Mouse (Mus musculus) heart, embryonic 11.5 days (tissue): ENCODE data around the gene Mcoln2. TPM values are rescaled to one million over a fixed set of nuclear protein-coding genes. Genes with fewer than 3 reads are reported as not detected.

Source experiments
- ATAC-seq: fragments of 200-750 bp; cut with Nextera tagmentation; replicated peaks from 2 replicates; pipeline ENCODE4 v1.8.0; 2017; ENCODE audit warnings: moderate library complexity; ENCODE audit not compliant: insufficient number of reproducible peaks, low FRiP score, low TSS enrichment
- H3K27ac ChIP-seq: fragments of 300-500 bp; sonication (generic); 2 replicates; pipeline ENCODE4 v1.5.1; 2014; ENCODE audit warnings: mild to moderate bottlenecking, low read depth, low read length
- H3K27me3 ChIP-seq: fragments of 300-500 bp; sonication (generic); 2 replicates; pipeline ENCODE4 v1.6.1; 2014; ENCODE audit warnings: mild to moderate bottlenecking, low read length, mixed read lengths; ENCODE audit not compliant: control insufficient read depth, insufficient read depth
- H3K36me3 ChIP-seq: fragments of 300-500 bp; sonication (generic); 2 replicates; pipeline ENCODE4 v1.6.1; 2014; ENCODE audit warnings: mild to moderate bottlenecking, low read length, moderate library complexity, mixed read lengths; ENCODE audit not compliant: control insufficient read depth, insufficient read depth
- H3K4me1 ChIP-seq: fragments of 300-500 bp; sonication (generic); 2 replicates; pipeline ENCODE4 v1.6.1; 2014; ENCODE audit warnings: low read length; ENCODE audit not compliant: control insufficient read depth, insufficient read depth
- H3K4me2 ChIP-seq: fragments of 300-500 bp; sonication (generic); 2 replicates; pipeline ENCODE4 v1.6.1; 2014; ENCODE audit warnings: mild to moderate bottlenecking, moderate library complexity
- H3K4me3 ChIP-seq: fragments of 300-500 bp; sonication (generic); 2 replicates; pipeline ENCODE4 v1.5.1; 2014; ENCODE audit warnings: low read depth, low read length
- H3K9ac ChIP-seq: fragments of 300-500 bp; sonication (generic); 2 replicates; pipeline ENCODE4 v1.6.1; 2014; ENCODE audit warnings: mild to moderate bottlenecking, low read depth, low read length, moderate library complexity
- H3K9me3 ChIP-seq: fragments of 300-500 bp; sonication (generic); replicated peaks from 2 replicates; pipeline ENCODE4 v1.6.1; 2016; ENCODE audit warnings: low read length; ENCODE audit not compliant: control insufficient read depth
- WGBS: fragments of 180-500 bp; shearing (Covaris S2); extraction: QIAGEN DNeasy Blood & Tissue Kit; methylation state at CpG from one replicate; pipeline ENCODE4 v1.1.7; 2014; ENCODE audit not compliant: insufficient replicate concordance; 5-methylcytosine and 5-hydroxymethylcytosine counted together
- polyA plus RNA-seq: library from polyadenylated mRNA; unstranded; fragments of >200 nt; fragmentation: Nextera tagmentation; extraction: Ambion mirVana; gene quantifications from 2 replicates; pipeline ENCODE4 v1.2.1, GENCODE M21; 2014

Gene Mcoln2
- polyA plus RNA-seq, 1 experiment from 2014 or later, result 0.27 TPM

DNA sequence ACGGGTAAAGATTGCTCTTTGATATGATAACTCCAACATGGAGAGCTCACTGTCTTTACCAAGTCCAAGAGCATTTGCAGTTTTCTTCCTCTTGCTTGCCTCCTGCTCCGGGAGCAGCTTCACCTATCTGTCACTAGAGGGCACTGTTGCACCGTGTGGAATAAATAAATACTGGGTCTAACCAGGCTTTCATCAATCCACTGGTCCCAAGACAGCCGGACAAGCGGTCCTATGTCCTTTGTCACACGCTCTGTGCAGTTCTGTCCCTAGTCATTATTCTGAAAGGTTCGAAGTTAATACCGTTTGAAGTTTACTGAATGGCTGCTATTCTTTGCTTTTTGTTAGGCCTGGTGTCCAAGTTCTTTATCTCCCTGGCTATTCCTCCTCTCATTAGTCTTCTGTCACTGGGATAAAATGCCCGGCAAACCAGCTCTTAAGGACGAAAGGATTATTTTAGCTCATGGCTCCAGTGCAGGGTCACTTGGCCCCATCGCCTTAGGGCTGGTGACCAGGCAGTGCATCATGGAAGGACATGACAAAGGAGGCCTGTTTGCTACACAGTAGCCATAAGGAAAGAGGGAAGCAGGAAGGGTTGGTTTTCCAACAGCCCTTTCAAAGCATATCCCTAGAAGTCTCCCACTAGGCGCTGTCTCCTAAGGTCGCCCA is 35.5 kb downstream of the Mcoln2 start:
- no peaks in the 10 kb centered on the region; the same call in 1 of the 2 replicates for H3K27me3 ChIP-seq
- 0 out of 2 replicates have a peak overlapping the region, but pooled peaks have one; percentile 36 for H3K9ac ChIP-seq
- peak; percentile 53; the same call in 1 of the 2 replicates for ATAC-seq
- H3K36me3 ChIP-seq, result no peaks in the 10 kb centered on the region
- no peak overlapping the region for H3K27ac ChIP-seq
- no peak overlapping the region for H3K4me3 ChIP-seq
- peak overlapping the region; percentile 17; the same call in 1 of the 2 replicates for H3K4me2 ChIP-seq
- H3K4me1 ChIP-seq, result peaks cover 4% of the 10 kb centered on the region
- WGBS, result 19% methylated on average over 13 of the region's 13 CpGs
- H3K9me3 ChIP-seq, result peaks cover 3% of the 10 kb centered on the region; the same call in 1 of the 2 replicates

DNA sequence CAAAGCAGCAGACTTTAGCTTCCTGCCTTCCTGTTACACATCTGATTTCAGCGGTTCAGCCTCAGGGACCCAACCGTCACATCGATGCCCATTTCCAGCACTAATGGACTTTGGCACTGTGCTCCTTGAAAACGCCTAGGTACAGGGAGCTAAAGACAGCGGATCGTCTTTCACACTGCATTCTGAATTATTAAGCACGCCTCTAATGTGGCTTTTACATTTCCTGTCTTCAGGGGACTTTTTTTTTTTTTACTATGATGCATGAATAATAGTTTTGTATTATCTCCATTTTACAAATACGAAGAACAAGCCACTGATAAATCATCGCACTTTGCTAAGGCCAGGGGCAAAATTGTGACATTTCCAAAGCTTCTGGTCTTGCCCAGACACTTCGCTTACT is 36.4 kb downstream of the Mcoln2 start:
- no peak for ATAC-seq
- peaks cover 6% of the 10 kb centered on the region for H3K4me1 ChIP-seq
- H3K36me3 ChIP-seq, result no peaks in the 10 kb centered on the region
- no peak overlapping the region for H3K27ac ChIP-seq
- no peak overlapping the region for H3K4me3 ChIP-seq
- H3K9me3 ChIP-seq, result peaks cover 3% of the 10 kb centered on the region; the same call in 1 of the 2 replicates
- H3K27me3 ChIP-seq, result no peaks in the 10 kb centered on the region; the same call in 1 of the 2 replicates
- no peak overlapping the region for H3K9ac ChIP-seq
- no peak overlapping the region for H3K4me2 ChIP-seq
- WGBS, result 81% methylated on average over 10 of the region's 10 CpGs

DNA sequence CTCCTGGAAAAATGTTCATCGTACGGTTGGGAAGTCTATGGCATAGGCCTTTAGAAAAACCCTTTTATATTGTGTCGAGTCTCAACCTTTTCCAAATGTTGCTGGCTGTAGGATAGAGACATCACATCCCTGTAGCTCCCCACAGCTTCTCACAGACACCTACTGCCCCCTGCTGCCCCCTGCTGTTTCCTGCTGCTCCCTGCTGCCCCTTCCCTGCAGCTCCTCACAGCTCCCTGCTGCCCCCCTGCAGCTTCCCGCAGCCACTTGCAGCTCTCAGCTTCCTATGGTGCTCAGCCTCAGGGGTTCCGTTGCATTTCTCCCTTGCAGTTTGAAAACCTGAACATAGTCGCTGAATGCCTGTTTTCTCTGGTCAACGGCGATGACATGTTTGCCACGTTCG is 40.3 kb downstream of the Mcoln2 start:
- 63% methylated on average over 10 of the region's 10 CpGs for WGBS
- H3K27me3 ChIP-seq, result no peaks in the 10 kb centered on the region
- no peak for ATAC-seq
- peaks cover 3% of the 10 kb centered on the region; the same call in 1 of the 2 replicates for H3K9me3 ChIP-seq
- no peak overlapping the region for H3K4me2 ChIP-seq
- H3K9ac ChIP-seq, result no peak overlapping the region
- H3K4me3 ChIP-seq, result no peak overlapping the region
- H3K27ac ChIP-seq, result no peak overlapping the region
- peaks cover 8% of the 10 kb centered on the region for H3K4me1 ChIP-seq
- H3K36me3 ChIP-seq, result no peaks in the 10 kb centered on the region

DNA sequence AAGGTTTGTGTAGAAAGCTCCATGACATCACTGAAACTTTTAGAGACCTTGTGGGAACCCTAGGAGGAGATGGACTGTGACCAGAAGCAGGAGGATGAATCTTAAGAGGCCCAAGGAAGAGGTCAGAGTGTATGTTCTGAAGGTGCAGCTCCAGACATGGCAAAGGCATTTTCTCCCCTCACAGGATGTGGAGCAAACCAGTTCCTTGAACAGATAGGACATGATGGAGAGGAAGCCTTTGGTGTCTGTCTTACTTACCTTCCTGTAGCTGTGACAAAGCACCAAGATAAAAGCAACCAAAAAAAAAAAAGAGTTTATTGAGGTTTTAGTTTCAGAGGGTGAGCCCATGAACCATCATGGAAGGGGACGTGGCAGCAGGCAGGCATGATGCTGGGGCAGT is 42.9 kb downstream of the Mcoln2 start:
- no peak for ATAC-seq
- Histone ChIP-seq H3K9ac (no peak overlapping the region), H3K4me2 (no peak overlapping the region), H3K4me1 (peaks cover 15% of the 10 kb centered on the region), H3K9me3 (peaks cover 3% of the 10 kb centered on the region; the same call in 1 of the 2 replicates), H3K27me3 (no peaks in the 10 kb centered on the region), H3K4me3 (no peak overlapping the region), H3K36me3 (no peaks in the 10 kb centered on the region), H3K27ac (no peak overlapping the region)
- 77% methylated on average over 1 of the region's 1 CpGs for WGBS

- 87% methylated on average over 5 of the region's 5 CpGs for WGBS
- Histone ChIP-seq H3K9me3 (no peaks in the 10 kb centered on the region), H3K27ac (no peak overlapping the region), H3K4me3 (no peak overlapping the region), H3K36me3 (no peaks in the 10 kb centered on the region), H3K27me3 (no peaks in the 10 kb centered on the region), H3K4me2 (no peak overlapping the region), H3K4me1 (peaks cover 24% of the 10 kb centered on the region), H3K9ac (no peak overlapping the region)
- no peak for ATAC-seq
Observed at GRCm38 (mm10) chr3:146195153-146195552, 45.5 kb downstream of the Mcoln2 start.

DNA sequence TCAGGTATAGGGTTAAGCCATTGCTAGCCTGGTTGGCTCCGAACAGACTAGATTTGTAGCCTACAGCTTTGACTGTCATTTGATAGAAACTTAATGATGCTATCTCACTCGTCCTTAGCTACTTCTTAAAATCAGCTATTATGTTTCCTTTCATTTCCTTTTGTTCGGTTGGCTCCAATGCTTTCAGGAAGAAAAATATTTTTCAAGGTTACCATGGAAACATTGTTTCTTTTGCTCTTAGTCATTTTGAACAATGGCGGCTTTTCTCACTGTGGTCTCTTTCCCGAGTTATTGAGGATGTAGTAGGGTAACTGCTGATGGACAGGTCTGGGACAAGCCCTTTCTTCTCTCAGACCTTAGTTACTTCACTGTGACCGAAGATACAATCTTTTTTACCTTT is 46.7 kb downstream of the Mcoln2 start:
- 0 out of 2 replicates have a peak overlapping the region, but pooled peaks have one; percentile 36 for H3K27ac ChIP-seq
- no peaks in the 10 kb centered on the region for H3K36me3 ChIP-seq
- no peak overlapping the region for H3K4me2 ChIP-seq
- H3K9ac ChIP-seq, result no peak overlapping the region
- H3K27me3 ChIP-seq, result no peaks in the 10 kb centered on the region
- 66% methylated on average over 6 of the region's 6 CpGs for WGBS
- H3K4me1 ChIP-seq, result peaks cover 22% of the 10 kb centered on the region
- ATAC-seq, result no peak
- H3K4me3 ChIP-seq, result no peak overlapping the region
- H3K9me3 ChIP-seq, result no peaks in the 10 kb centered on the region

GRCm38 (mm10) chr3:146196780-146197743 is 47.4 kb downstream of the Mcoln2 start:
- H3K36me3 ChIP-seq, result no peaks in the 10 kb centered on the region
- H3K9ac ChIP-seq, result no peak overlapping the region
- peak overlapping the region; percentile 36 for H3K27ac ChIP-seq
- no peak for ATAC-seq
- no peak overlapping the region for H3K4me3 ChIP-seq
- peaks cover 20% of the 10 kb centered on the region for H3K4me1 ChIP-seq
- H3K9me3 ChIP-seq, result no peaks in the 10 kb centered on the region
- WGBS, result 70% methylated on average over 17 of the region's 17 CpGs
- H3K4me2 ChIP-seq, result no peak overlapping the region
- H3K27me3 ChIP-seq, result no peaks in the 10 kb centered on the region

DNA sequence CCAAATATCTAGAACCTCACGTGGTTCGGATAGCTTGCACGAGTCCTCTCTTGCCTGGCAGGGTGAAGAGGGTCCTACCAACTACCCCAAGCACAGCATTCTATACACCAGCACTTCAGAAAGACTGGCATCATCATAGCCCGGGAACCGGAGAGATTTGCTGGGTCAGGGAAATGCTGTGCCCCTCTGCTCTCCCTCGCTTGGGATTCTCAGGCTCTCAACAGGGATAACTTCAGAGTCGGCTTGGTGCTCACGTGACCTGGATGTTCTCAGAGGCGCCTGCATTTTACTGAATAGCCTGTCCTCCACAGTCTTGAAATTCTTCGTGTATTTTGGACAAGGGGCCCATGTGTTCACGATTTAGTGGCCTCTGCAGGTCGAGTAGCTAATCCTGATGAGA is 48.2 kb downstream of the Mcoln2 start:
- 57% methylated on average over 12 of the region's 12 CpGs for WGBS
- ATAC-seq, result no peak

More for the DNA sequence above, 48.2 kb downstream of the Mcoln2 start:
- H3K9ac ChIP-seq, result no peak overlapping the region
- H3K36me3 ChIP-seq, result no peaks in the 10 kb centered on the region
- H3K27me3 ChIP-seq, result no peaks in the 10 kb centered on the region
- H3K27ac ChIP-seq, result peak overlapping the region; percentile 36
- H3K4me3 ChIP-seq, result no peak overlapping the region
- H3K9me3 ChIP-seq, result no peaks in the 10 kb centered on the region
- H3K4me1 ChIP-seq, result peaks cover 20% of the 10 kb centered on the region
- H3K4me2 ChIP-seq, result no peak overlapping the region
